Mouse (Mus musculus): ENCODE measurements around the gene Bco1.

DNA sequence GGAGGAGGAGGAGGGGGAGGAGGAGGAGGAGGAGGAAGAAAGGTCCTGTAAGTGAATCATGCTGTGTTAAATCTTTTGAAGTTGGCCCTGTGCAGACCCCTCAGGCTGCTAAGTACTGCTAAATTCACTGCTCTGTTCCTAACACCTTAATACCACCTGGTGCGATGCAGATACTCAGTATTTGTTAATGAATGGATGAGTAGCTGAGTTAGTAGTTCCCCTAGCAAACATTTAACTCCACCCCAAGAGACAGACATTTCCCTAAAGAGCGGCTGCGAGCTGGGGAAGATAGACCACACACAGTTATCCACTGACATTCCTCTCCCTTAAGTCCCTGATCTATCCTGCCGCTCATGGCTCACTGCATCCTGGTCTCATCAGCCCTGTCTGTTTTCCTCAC is 40.7 kb downstream of the Bco1 start:
- TF ChIP-seq CTCF (IDR thresholded peaks at IDR 0.05; ENCODE audit: extremely low read depth, insufficient read depth, insufficient read length, insufficient replicate concordance): no peak
- TF ChIP-seq POLR2A (IDR thresholded peaks at IDR 0.05; ENCODE audit: low read depth, low read length): no peak

Measured in spleen, adult 2 months (tissue).